Mouse (Mus musculus): ENCODE measurements around the gene Ccnb1ip1. TPM values are rescaled to one million over a fixed set of nuclear protein-coding genes. Genes with fewer than 3 reads are reported as not detected.

Ccnb1ip1 gene
- total RNA-seq, 2 experiments from 2014 or later, result not detected

- ATAC-seq (replicated peaks; ENCODE audit: poor library complexity, severe bottlenecking), result peak; percentile 28
Measured at GRCm38 (mm10) chr14:50784391-50785250, 22.9 kb downstream of the Ccnb1ip1 start.

GRCm38 (mm10) chr14:50782166-50782565 lies 25.4 kb downstream of the Ccnb1ip1 start:
- ATAC-seq (replicated peaks; ENCODE audit: poor library complexity, severe bottlenecking), result no peak

GRCm38 (mm10) chr14:50771342-50771741 lies 36.2 kb downstream of the Ccnb1ip1 start:
- ATAC-seq (replicated peaks; ENCODE audit: poor library complexity, severe bottlenecking), result no peak

DNA sequence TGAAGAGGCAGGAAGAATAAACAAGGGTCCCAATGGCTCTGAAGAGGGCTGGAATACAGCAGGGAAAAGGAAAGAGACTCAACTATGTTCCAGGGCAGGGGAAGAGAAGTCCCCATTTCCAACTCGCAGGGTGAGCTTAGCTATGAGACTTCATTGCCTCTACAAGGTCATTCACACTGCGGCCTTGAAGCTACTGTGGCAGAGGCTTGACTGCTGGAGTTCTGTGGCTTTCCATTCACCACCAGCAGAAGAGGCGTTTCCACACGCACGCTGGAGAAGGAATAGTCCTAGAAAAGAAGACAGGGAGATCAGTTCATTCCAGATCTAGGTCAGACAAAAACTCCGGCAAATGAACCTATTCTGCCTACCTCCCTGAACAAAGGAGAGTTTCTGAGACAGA lies 41.8 kb downstream of the Ccnb1ip1 start:
- ATAC-seq (replicated peaks; ENCODE audit: poor library complexity, severe bottlenecking), result no peak

- ATAC-seq (replicated peaks; ENCODE audit: poor library complexity, severe bottlenecking), result no peak
Measured at GRCm38 (mm10) chr14:50758416-50759085, 49.0 kb downstream of the Ccnb1ip1 start.

DNA sequence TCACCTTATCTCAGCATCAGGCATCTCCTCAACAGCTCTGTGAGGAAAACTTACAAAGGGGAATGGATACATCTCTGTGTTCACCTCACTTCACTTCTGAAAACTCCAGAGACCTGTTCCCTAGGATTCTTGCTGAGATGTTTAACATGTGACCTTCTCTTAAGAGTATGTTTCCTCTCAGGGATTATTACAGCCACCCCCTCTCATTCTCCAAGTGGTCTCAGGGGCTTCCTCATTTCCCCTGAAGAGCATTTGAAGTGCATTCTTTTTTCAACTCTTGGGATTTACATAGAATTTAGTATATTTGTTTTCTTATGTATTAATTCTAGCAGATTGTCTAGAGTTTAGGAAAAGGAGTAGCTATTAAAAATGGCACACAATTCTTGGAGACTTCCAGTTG lies 62.5 kb downstream of the Ccnb1ip1 start, which contains the start of gene Olfr749:
Gene Olfr749 (minus strand): TSS at position 101 of the 400 bp plus-strand sequence.
- no peak for ATAC-seq (replicated peaks; ENCODE audit: poor library complexity, severe bottlenecking)

DNA sequence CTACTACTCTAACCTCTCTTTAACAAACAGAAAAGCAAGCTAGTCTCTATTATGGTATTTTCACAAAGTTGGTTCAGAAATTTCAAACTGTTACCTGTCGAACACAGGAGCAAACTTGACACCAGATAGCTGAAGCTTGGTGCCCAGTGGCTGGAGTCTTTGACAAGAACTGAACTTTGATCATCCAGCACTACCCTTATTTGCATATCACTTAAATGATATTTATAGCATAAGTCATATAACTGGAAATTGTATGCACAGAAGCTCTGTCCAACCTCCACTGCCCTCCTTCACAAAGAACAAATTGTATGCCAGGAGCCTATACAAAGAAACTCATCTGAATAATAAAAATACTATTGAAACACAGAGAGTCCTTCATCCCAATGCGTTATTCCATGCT lies 65.9 kb downstream of the Ccnb1ip1 start:
- no peak for ATAC-seq (replicated peaks; ENCODE audit: poor library complexity, severe bottlenecking)

- no peak for ATAC-seq (replicated peaks; ENCODE audit: poor library complexity, severe bottlenecking)
Measured at GRCm38 (mm10) chr14:50740334-50740733, 67.2 kb downstream of the Ccnb1ip1 start.

Other genes with a start within 250 kb of the Ccnb1ip1 start
- gene Olfr744, start 192.9 kb downstream of the Ccnb1ip1 start, total RNA-seq (2014; fragmentation: Nextera tagmentation), result not detected in 2 replicates
- not detected in 2 replicates for gene Olfr744, start 192.9 kb downstream of the Ccnb1ip1 start, total RNA-seq (2017)
- gene Olfr745, start 168.3 kb downstream of the Ccnb1ip1 start, total RNA-seq (2014; fragmentation: Nextera tagmentation), result not detected in 2 replicates
- gene Olfr745, start 168.3 kb downstream of the Ccnb1ip1 start, total RNA-seq (2017), result not detected in 2 replicates
- not detected in 2 replicates for gene Olfr746, start 160.6 kb downstream of the Ccnb1ip1 start, total RNA-seq (2014; fragmentation: Nextera tagmentation)
- not detected in 2 replicates for gene Olfr746, start 160.6 kb downstream of the Ccnb1ip1 start, total RNA-seq (2017)
- gene Olfr747, start 114.5 kb downstream of the Ccnb1ip1 start, total RNA-seq (2014; fragmentation: Nextera tagmentation), result not detected in 2 replicates
- not detected in 2 replicates for gene Olfr747, start 114.5 kb downstream of the Ccnb1ip1 start, total RNA-seq (2017)
- gene Olfr748, start 100.4 kb downstream of the Ccnb1ip1 start, total RNA-seq (2014; fragmentation: Nextera tagmentation), result not detected in 2 replicates
- gene Olfr748, start 100.4 kb downstream of the Ccnb1ip1 start, total RNA-seq (2017), result not detected in 2 replicates
- not detected in 2 replicates for gene Olfr749, start 62.6 kb downstream of the Ccnb1ip1 start, total RNA-seq (2014; fragmentation: Nextera tagmentation)
- not detected in 2 replicates for gene Olfr749, start 62.6 kb downstream of the Ccnb1ip1 start, total RNA-seq (2017)
- gene Ttc5, start 22.2 kb downstream of the Ccnb1ip1 start, total RNA-seq (2014; fragmentation: Nextera tagmentation), result 43.2 and 47.1 TPM in 2 replicates
- 39.8 and 54.4 TPM in 2 replicates for gene Ttc5, start 22.2 kb downstream of the Ccnb1ip1 start, total RNA-seq (2017)
- gene Parp2, start 109 bp upstream of the Ccnb1ip1 start, total RNA-seq (2014; fragmentation: Nextera tagmentation), result 61.2 and 110 TPM in 2 replicates
- gene Parp2, start 109 bp upstream of the Ccnb1ip1 start, total RNA-seq (2017), result 85.2 and 92.3 TPM in 2 replicates
- 41.8 and 54.2 TPM in 2 replicates for gene Tep1, start 62.8 kb upstream of the Ccnb1ip1 start, total RNA-seq (2014; fragmentation: Nextera tagmentation)
- 17.4 and 21.1 TPM in 2 replicates for gene Tep1, start 62.8 kb upstream of the Ccnb1ip1 start, total RNA-seq (2017)
- gene Klhl33, start 89.8 kb upstream of the Ccnb1ip1 start, total RNA-seq (2014; fragmentation: Nextera tagmentation), result 0.17 TPM in 1 of 2 replicates, not detected in the other
- gene Klhl33, start 89.8 kb upstream of the Ccnb1ip1 start, total RNA-seq (2017), result 0.10 and 0.73 TPM in 2 replicates
- gene Osgep, start 117.2 kb upstream of the Ccnb1ip1 start, total RNA-seq (2014; fragmentation: Nextera tagmentation), result 77.5 and 111 TPM in 2 replicates
- 110 and 118 TPM in 2 replicates for gene Osgep, start 117.2 kb upstream of the Ccnb1ip1 start, total RNA-seq (2017)
- 214 and 260 TPM in 2 replicates for gene Apex1, start 117.2 kb upstream of the Ccnb1ip1 start, total RNA-seq (2014; fragmentation: Nextera tagmentation)
- gene Apex1, start 117.2 kb upstream of the Ccnb1ip1 start, total RNA-seq (2017), result 202 and 229 TPM in 2 replicates
- 48.4 and 72.7 TPM in 2 replicates for gene Pip4p1, start 123.1 kb upstream of the Ccnb1ip1 start, total RNA-seq (2014; fragmentation: Nextera tagmentation)
- gene Pip4p1, start 123.1 kb upstream of the Ccnb1ip1 start, total RNA-seq (2017), result 20.9 and 25.0 TPM in 2 replicates
- gene Pnp, start 123.3 kb upstream of the Ccnb1ip1 start, total RNA-seq (2014; fragmentation: Nextera tagmentation), result 179 and 257 TPM in 2 replicates
- 252 and 259 TPM in 2 replicates for gene Pnp, start 123.3 kb upstream of the Ccnb1ip1 start, total RNA-seq (2017)
- gene Gm49342, start 136.8 kb upstream of the Ccnb1ip1 start, total RNA-seq (2014; fragmentation: Nextera tagmentation), result not detected in 2 replicates
- gene Gm49342, start 136.8 kb upstream of the Ccnb1ip1 start, total RNA-seq (2017), result 68.4 TPM in 1 of 2 replicates, not detected in the other
- gene Pnp2, start 148.3 kb upstream of the Ccnb1ip1 start, total RNA-seq (2014; fragmentation: Nextera tagmentation), result 5.4 and 16.2 TPM in 2 replicates
- gene Pnp2, start 148.3 kb upstream of the Ccnb1ip1 start, total RNA-seq (2017), result 4.3 and 5.3 TPM in 2 replicates
- gene Rnase10, start 200.0 kb upstream of the Ccnb1ip1 start, total RNA-seq (2014; fragmentation: Nextera tagmentation), result not detected in 2 replicates
- 2.5 and 3.2 TPM in 2 replicates for gene Rnase10, start 200.0 kb upstream of the Ccnb1ip1 start, total RNA-seq (2017)
- gene Rnase9, start 234.1 kb upstream of the Ccnb1ip1 start, total RNA-seq (2014; fragmentation: Nextera tagmentation), result not detected in 2 replicates
- not detected in 2 replicates for gene Rnase9, start 234.1 kb upstream of the Ccnb1ip1 start, total RNA-seq (2017)
- gene Rnase11, start 242.4 kb upstream of the Ccnb1ip1 start, total RNA-seq (2014; fragmentation: Nextera tagmentation), result not detected in 2 replicates
- gene Rnase11, start 242.4 kb upstream of the Ccnb1ip1 start, total RNA-seq (2017), result not detected in 2 replicates
- 6.2 and 27.0 TPM in 2 replicates for gene Rnase12, start 249.9 kb upstream of the Ccnb1ip1 start, total RNA-seq (2014; fragmentation: Nextera tagmentation)
- 11.0 and 12.6 TPM in 2 replicates for gene Rnase12, start 249.9 kb upstream of the Ccnb1ip1 start, total RNA-seq (2017)